Mouse (Mus musculus) intestine, postnatal 0 days (tissue): ENCODE results near the gene Aqp2. TPM values are rescaled to one million over a fixed set of nuclear protein-coding genes. Genes with fewer than 3 reads are reported as not detected.

Experiments used
- ATAC-seq: fragments of 200-750 bp; cut with Nextera tagmentation; 2 replicates; pipeline ENCODE4 v1.8.0; 2017; ENCODE audit warnings: mild to moderate bottlenecking, moderate TSS enrichment, moderate library complexity
- H3K27ac ChIP-seq: fragments of 300-500 bp; sonication (generic); 2 replicates; pipeline ENCODE4 v1.5.1; 2014; ENCODE audit warnings: mild to moderate bottlenecking, low read depth, low read length, moderate library complexity
- H3K27me3 ChIP-seq: fragments of 300-500 bp; sonication (generic); replicated peaks from 2 replicates; pipeline ENCODE4 v1.6.1; 2014; ENCODE audit warnings: low read length, mixed read lengths; ENCODE audit not compliant: control insufficient read depth, insufficient read depth
- H3K36me3 ChIP-seq: fragments of 300-500 bp; sonication (generic); 2 replicates; pipeline ENCODE4 v1.6.1; 2014; ENCODE audit warnings: mild to moderate bottlenecking, moderate library complexity; ENCODE audit not compliant: control insufficient read depth, insufficient read depth
- H3K4me1 ChIP-seq: fragments of 300-500 bp; sonication (generic); replicated peaks from 2 replicates; pipeline ENCODE4 v1.6.1; 2014; ENCODE audit warnings: antibody characterized with exemption, low read length, mixed read lengths; ENCODE audit not compliant: control insufficient read depth, insufficient read depth
- H3K4me2 ChIP-seq: fragments of 300-500 bp; sonication (generic); replicated peaks from 2 replicates; pipeline ENCODE4 v1.6.1; 2014; ENCODE audit warnings: low read depth, mild to moderate bottlenecking, moderate library complexity
- H3K4me3 ChIP-seq: fragments of 300-500 bp; sonication (generic); 2 replicates; pipeline ENCODE4 v1.5.1; 2014; ENCODE audit warnings: low read depth, low read length
- H3K9ac ChIP-seq: fragments of 300-500 bp; sonication (generic); 2 replicates; pipeline ENCODE4 v1.6.1; 2014; ENCODE audit warnings: mild to moderate bottlenecking, low read depth, low read length
- H3K9me3 ChIP-seq: fragments of 300-500 bp; sonication (generic); 2 replicates; pipeline ENCODE4 v1.6.1; 2016; ENCODE audit warnings: mixed run types; ENCODE audit not compliant: control insufficient read depth
- CTCF ChIP-seq: sonication (generic); IDR thresholded peaks from 2 replicates; pipeline ENCODE4 v1.5.1; 2016; ENCODE audit warnings: low read depth, mild to moderate bottlenecking, control low read depth, antibody characterized with exemption, moderate library complexity
- WGBS: fragments of 180-500 bp; shearing (Covaris S2); extraction: QIAGEN DNeasy Blood & Tissue Kit; methylation state at CpG from one replicate; pipeline ENCODE4 v1.1.7; 2014; 5-methylcytosine and 5-hydroxymethylcytosine counted together
- polyA plus RNA-seq: library from polyadenylated mRNA; unstranded; fragments of >200 nt; fragmentation: Nextera tagmentation; extraction: Ambion mirVana; gene quantifications from 2 replicates; pipeline ENCODE4 v1.2.1, GENCODE M21; 2015

Gene Aqp2
- polyA plus RNA-seq, 1 experiment from 2014 or later: not detected

GRCm38 (mm10) chr15:99586525-99586924 lies 7.7 kb downstream of the Aqp2 start:
- Histone ChIP-seq H3K9ac (no peak overlapping the region), H3K27ac (no peak overlapping the region), H3K4me1 (no peaks in the 10 kb centered on the region), H3K27me3 (peaks cover 97% of the 10 kb centered on the region), H3K9me3 (no peaks in the 10 kb centered on the region), H3K4me2 (no peak overlapping the region), H3K4me3 (no peak overlapping the region), H3K36me3 (no peaks in the 10 kb centered on the region)
- no peak for TF ChIP-seq CTCF
- ATAC-seq: no peak
- 88% methylated on average over 3 of the region's 3 CpGs for WGBS

DNA sequence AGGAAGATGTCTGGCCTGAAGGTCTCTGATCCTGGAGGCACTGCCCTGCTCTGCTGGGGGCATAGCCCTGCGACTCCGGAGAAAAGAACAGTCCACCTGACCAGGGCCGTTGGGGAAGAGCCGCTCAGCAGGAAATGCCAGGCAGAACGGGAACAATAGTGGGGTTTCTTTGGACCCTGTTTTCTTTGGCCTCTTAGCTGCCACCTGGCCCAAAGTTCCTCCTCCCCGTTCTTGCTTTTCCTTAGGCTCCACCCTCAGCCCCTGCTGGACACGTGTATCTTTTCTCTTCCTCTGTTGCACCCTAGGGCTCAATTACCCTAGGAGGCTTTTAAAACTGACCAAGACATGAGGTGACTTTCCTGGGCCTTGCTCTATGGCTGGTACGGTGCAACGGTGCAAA lies 10.4 kb downstream of the Aqp2 start:
- Histone ChIP-seq H3K27ac (no peak overlapping the region), H3K27me3 (peaks cover 99% of the 10 kb centered on the region), H3K4me3 (no peak overlapping the region), H3K4me1 (no peaks in the 10 kb centered on the region), H3K9ac (no peak overlapping the region), H3K9me3 (no peaks in the 10 kb centered on the region), H3K36me3 (no peaks in the 10 kb centered on the region), H3K4me2 (no peak overlapping the region)
- TF ChIP-seq CTCF: no peak
- no peak for ATAC-seq
- 5% methylated on average over 9 of the region's 9 CpGs for whole genome bisulfite sequencing

DNA sequence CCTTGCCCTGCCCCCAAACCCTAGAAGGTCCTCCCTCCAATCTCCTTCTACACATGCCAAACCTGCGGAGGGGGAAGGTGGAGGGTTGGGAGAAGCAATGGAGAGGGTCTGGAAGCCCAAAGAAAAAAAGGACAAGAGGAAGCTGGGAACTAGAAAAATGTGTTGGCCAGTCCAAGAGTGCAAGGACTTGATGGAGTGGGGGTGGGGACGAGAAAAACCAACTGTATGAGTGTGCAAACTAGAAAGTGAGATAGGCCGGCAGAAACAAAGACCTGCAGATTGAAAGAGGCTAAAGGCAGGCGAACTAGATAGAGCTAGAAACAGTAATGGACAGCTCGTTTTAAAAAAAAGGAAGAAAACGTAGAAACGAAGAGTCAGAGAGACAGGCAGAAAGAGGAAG lies 10.8 kb downstream of the Aqp2 start:
- H3K36me3 ChIP-seq: no peaks in the 10 kb centered on the region
- ATAC-seq: no peak
- H3K4me2 ChIP-seq: no peak overlapping the region
- TF ChIP-seq CTCF: no peak
- 23% methylated on average over 7 of the region's 7 CpGs for WGBS
- H3K27me3 ChIP-seq: peaks cover 99% of the 10 kb centered on the region
- H3K9ac ChIP-seq: no peak overlapping the region
- H3K4me3 ChIP-seq: no peak overlapping the region
- no peaks in the 10 kb centered on the region for H3K4me1 ChIP-seq
- H3K9me3 ChIP-seq: no peaks in the 10 kb centered on the region
- H3K27ac ChIP-seq: no peak overlapping the region

- peak within 1 kb of the TSS; percentile 65 for H3K4me2 ChIP-seq
- H3K27me3 ChIP-seq: peaks cover 99% of the 10 kb centered on the region
- no peak within 1 kb of the TSS for H3K9ac ChIP-seq
- ATAC-seq: no peak
- no peaks in the 10 kb centered on the region for H3K9me3 ChIP-seq
- WGBS: 2% methylated on average over 56 of the region's 83 CpGs
- no peaks in the 10 kb centered on the region for H3K36me3 ChIP-seq
- no peak within 1 kb of the TSS for H3K27ac ChIP-seq
- H3K4me3 ChIP-seq: peak within 1 kb of the TSS; percentile 34
- no peaks in the 10 kb centered on the region for H3K4me1 ChIP-seq
- TF ChIP-seq CTCF: no peak
These were observed 11.7 kb downstream of the Aqp2 start, which contains the start of gene Aqp5 for GRCm38 (mm10) chr15:99590429-99591084. Gene Aqp5, plus strand, starts transcription at chr15:99590782.

GRCm38 (mm10) chr15:99592177-99592576 lies 13.3 kb downstream of the Aqp2 start:
- H3K27ac ChIP-seq: no peak overlapping the region
- H3K36me3 ChIP-seq: no peaks in the 10 kb centered on the region
- no peaks in the 10 kb centered on the region for H3K4me1 ChIP-seq
- peaks cover 94% of the 10 kb centered on the region for H3K27me3 ChIP-seq
- no peak for ATAC-seq
- no peaks in the 10 kb centered on the region for H3K9me3 ChIP-seq
- H3K4me3 ChIP-seq: no peak overlapping the region
- 67% methylated on average over 8 of the region's 8 CpGs for WGBS
- no peak for TF ChIP-seq CTCF
- no peak overlapping the region for H3K9ac ChIP-seq
- H3K4me2 ChIP-seq: no peak overlapping the region

GRCm38 (mm10) chr15:99592877-99593276 lies 14.0 kb downstream of the Aqp2 start:
- 82% methylated on average over 5 of the region's 5 CpGs for WGBS
- Histone ChIP-seq H3K4me2 (no peak overlapping the region), H3K27me3 (peaks cover 88% of the 10 kb centered on the region), H3K4me1 (no peaks in the 10 kb centered on the region), H3K36me3 (no peaks in the 10 kb centered on the region), H3K9me3 (no peaks in the 10 kb centered on the region), H3K9ac (no peak overlapping the region), H3K4me3 (no peak overlapping the region), H3K27ac (no peak overlapping the region)
- TF ChIP-seq CTCF: no peak
- ATAC-seq: no peak

- H3K4me1 ChIP-seq: no peaks in the 10 kb centered on the region
- no peaks in the 10 kb centered on the region for H3K9me3 ChIP-seq
- no peak overlapping the region for H3K27ac ChIP-seq
- H3K27me3 ChIP-seq: peaks cover 76% of the 10 kb centered on the region
- no peak for TF ChIP-seq CTCF
- no peaks in the 10 kb centered on the region for H3K36me3 ChIP-seq
- 69% methylated on average over 10 of the region's 10 CpGs for WGBS
- no peak overlapping the region for H3K4me2 ChIP-seq
- no peak for ATAC-seq
- H3K4me3 ChIP-seq: no peak overlapping the region
- H3K9ac ChIP-seq: no peak overlapping the region
These were observed 16.1 kb downstream of the Aqp2 start for GRCm38 (mm10) chr15:99594951-99595350.
